Mouse (Mus musculus) erythroid progenitor cell, adult 5-6 weeks (primary cell): ENCODE results near the gene Cacnb2. TPM values are rescaled to one million over a fixed set of nuclear protein-coding genes. Genes with fewer than 3 reads are reported as not detected.

ENCODE experiments used
- ATAC-seq: replicated peaks from 2 replicates; pipeline ENCODE4 v1.8.0; 2016; ENCODE audit warnings: moderate number of reproducible peaks, mild to moderate bottlenecking, moderate TSS enrichment, inconsistent platforms; ENCODE audit not compliant: poor library complexity, low FRiP score, severe bottlenecking
- total RNA-seq, 2 experiments: library from RNA; stranded (forward) in 1 of 2; stranded (reverse) in 1 of 2; fragments of 150-400 nt in 1 of 2; fragments of 186-747, 209-891 nt in 1 of 2; gene quantifications; 2 replicates each; pipeline versions ENCODE4 v1.2.3 to v1.2.4; 2015 to 2017; ENCODE audit warnings: low replicate concordance in 2 of 2

The Cacnb2 gene
- total RNA-seq, 2 experiments from 2014 or later = 0.08 TPM; not detected in 1

DNA sequence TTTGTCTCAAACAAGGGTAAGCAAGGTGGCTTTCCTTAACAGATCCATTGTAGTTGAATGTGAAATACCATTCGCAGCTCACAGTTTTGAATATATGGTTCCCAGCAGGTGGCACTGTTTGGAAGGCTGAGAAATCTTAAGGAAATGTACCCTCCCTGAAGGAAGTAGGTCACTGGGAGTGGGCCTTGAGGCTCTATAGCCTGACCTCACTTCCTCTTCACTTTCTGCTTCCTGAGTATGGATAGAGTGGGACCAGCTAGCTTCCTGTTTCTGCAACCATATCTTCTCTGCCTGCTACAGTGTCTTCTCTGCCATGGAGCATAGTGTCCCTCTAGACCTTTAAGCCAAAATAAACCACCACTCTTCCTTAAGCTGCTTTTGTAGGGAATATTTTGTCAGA lies 248.5 kb downstream of the Cacnb2 start:
- no peak for ATAC-seq

DNA sequence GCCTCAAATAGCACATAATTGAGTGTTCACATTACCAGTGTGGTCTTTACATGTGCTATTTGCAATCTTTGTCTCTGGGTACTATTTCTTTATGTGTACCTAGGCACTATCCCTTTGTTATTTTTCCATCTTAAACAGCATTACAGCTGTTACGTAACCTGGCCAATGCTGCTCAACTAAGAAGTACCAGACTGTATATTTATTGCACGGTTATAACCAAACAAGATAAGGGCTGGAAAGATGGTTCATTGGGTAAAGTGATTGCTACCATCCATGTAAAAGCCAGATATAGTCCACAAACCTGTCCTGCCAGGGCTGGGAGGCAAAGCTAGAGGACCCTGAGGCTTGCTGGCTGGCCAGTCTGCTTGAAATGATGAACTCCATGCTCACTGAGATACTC lies 251.2 kb downstream of the Cacnb2 start:
- ATAC-seq = no peak

DNA sequence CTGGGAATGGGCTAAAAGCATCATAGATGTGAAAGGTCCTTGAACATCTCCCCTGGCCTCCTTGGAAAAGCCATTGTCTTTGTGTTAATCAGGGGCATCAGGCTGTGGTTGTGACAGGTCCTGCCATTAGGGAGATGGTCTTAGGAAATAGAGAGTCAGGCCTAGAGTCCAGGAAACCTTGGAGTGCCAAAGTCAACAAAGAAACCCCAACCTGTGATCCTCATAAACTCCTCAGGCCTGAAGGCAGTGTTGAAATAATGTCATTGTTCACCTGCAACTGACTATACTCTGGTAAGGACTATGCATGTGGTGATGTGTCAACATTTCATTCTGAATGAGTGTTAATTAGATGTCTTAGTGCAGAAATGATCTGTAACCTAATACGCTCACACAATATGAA lies 255.4 kb downstream of the Cacnb2 start:
- ATAC-seq = no peak

DNA sequence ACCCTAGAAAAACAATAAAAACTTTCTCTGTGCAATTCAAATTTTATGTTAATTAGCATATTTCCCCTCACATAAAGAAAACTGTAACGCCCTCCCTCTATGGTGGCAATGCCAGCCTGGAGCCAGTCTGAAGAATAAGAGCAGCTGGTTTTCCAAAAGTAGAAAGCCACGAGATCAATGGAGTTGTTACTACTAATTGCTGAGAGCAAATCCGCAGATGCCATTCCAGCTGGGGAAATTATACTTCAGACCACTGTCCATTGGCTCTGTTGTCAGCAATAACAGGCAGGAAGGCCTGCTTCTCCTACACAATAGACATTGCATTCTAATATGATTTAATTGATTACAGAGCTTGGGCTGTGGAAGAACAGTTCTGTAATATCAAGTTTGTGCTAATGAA lies 257.5 kb downstream of the Cacnb2 start:
- ATAC-seq = no peak

DNA sequence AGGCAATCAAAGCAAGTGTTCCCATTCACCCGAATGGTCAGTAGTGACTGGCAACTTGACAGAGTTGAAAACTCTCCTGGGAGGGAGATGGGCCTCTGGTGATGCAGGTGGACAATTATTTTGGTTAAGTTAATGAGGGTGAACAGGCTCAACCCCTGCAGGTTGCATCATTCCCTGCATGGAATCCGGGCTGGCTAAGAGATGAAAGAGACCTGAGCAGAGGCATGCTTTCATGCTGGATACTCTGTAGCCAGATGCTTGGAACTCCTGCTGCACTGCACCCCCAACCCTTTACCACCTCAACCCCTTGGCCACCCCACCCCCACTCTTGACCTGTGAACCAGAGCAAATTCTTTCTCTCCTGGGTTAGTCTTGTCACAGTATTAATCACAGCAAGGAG lies 258.7 kb downstream of the Cacnb2 start:
- no peak for ATAC-seq

DNA sequence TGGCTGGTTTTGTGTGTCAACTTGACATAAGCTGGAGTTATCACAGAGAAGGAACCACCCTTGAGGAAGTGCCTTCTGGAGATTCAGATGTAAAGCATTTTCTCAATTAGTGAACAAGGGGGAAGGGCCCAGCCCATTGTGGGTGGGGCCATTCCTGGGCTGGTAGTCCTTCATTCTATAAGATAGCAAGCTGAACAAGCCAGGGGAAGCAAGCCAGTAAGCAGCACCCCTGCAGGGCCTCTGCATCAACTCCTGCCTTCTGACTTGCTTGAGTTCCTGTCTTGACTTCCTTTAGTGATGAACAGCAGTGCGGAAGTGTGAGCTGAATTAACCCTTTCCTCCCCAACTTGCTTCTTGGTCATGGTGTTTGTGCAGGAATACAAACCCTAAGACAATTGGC lies 260.1 kb downstream of the Cacnb2 start:
- ATAC-seq = no peak

DNA sequence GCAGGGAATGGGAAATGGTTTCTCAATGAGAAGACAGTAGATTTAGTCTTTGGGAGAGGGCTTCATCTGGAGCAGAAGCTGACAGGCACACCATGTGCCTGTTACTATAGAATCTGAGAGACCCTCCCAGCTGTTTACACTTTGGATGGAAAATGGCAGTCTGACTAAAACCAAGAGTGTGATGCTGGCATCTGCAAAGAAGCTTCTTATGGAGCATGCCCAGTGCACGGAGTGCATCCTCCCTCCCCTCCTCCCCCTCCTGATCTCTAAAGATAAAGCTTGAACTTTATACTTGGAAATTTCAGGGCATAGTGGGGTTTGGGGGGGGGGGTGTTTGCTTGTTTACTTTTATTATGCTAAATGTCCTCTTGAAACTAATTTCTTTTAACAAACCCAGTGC lies 270.2 kb downstream of the Cacnb2 start:
- ATAC-seq = no peak

DNA sequence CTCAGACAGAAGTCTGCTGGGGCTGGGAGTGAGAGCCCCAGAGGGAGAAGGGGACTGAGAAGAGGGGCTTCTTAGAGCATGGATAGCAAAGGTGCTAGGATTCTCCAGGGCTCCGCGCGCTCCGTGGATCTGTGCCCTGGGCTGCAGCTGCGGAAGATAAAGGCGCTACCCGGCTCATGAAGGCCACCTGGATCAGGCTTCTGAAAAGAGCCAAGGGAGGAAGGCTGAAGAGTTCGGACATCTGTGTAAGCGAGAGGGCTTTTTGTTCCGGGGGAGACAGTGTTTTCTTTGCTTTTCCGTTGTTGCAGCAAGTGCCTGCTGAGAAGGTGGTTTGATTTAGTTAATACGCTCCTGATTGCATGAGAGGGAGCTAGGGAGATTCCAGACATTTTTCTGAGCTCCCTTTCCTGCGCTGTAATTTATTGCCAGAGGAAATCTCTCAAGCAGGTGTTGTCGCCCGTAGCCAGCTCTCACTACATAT lies 270.9 kb downstream of the Cacnb2 start:
- no peak for ATAC-seq

DNA sequence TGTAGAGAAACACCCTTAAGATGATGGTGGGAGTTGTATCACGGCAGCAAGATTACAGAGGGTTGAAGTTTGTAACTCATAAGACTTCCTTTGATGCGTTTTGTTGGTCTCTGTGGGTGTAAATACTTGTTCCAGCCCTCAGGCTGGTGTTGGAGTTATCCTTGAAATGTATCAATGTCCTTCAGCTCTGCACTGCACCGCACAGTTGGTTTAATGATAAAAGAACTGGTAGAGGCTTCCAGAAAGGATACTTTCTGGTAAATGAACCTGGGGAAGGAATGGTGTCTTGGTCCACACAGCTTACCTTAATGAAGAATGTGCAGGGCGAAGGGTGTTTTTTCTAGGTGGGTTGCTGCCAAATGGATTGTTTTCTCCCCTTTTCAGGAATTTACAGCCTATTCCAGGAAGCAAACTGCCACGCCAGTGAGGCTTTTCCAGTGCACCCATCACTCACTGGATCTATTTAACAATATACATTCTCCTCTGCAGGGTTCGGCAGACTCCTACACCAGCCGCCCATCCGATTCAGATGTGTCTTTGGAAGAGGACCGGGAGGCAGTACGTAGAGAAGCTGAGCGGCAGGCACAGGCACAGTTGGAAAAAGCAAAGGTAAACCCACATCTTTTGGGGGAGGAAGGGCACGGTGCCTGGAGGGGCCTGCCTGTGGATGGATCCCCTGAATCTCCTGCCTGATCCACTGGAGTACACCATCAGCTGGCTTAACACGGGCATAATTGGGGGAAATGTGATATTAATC lies 271.6 kb downstream of the Cacnb2 start:
- ATAC-seq = no peak

DNA sequence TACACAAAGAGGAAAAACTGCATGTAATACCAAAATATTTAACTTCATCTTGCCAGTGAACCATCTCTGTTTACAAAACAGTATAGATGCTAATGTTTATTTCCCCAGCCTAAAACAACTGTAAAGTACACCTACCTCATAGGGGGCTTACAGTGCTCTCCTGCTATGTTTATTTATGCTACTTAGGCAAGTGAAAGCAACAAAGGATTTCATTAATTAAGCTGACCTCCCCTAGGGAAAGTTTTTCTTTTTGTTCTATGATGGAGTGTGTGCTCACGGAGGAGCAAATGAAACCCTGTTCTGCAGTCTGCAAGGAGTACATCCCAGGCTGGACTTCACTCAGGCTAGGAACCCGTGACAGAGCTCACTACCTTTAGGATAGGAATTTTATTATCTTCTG lies 272.2 kb downstream of the Cacnb2 start:
- ATAC-seq = no peak

DNA sequence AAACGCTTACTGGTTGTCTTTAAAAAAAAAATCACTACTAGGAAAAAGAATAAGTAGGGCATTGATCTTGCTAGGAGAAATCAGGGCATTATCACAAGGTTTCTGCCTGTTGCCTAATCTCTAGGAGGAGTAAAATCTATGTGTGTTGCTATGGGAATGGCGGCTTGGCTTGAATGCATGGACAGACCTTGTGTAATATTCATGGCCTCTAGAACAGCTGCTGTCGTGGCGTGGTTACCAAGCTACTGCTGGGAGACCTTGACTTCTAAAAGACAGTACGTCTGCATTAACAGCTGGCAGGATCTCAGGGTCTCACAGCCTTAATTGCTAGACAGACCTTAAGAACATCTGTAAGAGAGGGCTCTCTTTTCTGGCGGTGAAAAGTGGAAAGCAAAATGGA lies 272.7 kb downstream of the Cacnb2 start:
- no peak for ATAC-seq

DNA sequence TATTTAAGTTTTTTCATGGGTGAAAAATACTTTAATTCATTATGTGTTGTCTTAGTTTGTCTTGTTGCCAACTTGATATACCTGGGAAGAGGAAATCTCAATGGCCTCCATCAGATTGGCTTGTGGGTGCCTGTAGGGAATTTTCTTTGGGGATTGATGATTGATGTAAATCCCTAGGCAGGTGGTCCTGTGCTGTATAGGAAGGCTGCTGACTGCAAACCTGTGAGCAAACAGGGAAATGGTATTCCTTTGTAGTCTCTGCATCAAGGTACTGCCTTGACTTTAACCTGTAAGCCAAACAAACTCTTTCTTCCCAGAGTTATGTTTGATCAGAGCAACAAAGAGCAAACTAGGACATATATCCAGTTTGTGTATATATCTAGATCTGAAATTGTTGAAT lies 276.1 kb downstream of the Cacnb2 start:
- no peak for ATAC-seq

DNA sequence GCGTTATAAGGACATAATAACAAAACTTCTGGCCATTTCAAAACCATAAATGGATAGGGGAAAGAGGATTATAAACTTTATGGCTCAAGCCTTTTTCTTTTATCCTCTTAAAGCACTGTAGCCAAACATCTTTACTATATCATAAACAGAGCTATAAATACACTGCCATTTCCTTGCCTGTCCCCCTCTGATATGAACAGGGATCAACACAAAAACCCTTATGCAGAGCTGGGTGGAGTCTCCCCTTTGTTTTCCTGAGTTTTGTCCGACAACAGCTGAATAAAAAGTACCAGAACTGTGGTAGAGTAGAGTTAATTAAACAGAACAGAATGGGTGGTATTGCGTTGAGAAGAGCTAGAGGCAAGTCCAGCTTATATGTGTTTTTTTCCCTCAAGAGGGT lies 280.6 kb downstream of the Cacnb2 start:
- no peak for ATAC-seq

DNA sequence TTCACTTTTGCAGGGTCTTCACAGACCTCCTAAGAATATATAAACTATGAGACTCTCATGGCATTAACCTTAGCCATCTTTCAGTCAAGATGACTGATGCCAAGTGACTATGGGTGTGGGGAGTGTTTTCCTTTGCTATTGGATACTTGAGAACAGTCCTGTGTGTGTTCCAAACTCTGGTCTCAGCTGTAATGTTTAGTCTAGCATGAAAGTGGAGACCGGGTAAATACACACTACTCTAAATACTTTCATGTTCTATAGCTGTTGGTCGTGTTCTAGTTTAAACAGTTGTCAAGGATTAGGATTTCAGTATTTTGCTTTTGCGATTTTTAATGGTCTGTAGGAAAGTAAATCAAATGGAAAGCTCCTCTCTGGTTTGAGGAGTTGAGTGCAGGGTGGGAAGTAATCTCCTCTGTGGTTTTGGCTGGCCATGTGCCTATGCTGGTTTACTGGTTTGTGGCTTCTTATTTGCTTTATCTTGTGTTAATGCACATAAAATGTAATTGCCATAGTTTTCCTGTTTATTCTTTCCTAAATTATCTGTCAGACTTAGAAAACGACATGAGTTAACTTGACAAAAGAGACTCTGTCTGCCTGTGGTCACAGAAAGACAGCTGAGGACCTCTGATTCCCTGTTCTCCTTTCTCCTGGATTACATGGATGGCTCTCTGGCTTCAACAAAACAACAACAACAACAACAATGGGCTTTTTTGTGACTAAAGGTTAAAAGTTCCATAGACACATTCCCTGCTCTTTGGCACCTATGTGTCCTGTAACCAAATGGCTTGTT lies 285.7 kb downstream of the Cacnb2 start:
- no peak for ATAC-seq

DNA sequence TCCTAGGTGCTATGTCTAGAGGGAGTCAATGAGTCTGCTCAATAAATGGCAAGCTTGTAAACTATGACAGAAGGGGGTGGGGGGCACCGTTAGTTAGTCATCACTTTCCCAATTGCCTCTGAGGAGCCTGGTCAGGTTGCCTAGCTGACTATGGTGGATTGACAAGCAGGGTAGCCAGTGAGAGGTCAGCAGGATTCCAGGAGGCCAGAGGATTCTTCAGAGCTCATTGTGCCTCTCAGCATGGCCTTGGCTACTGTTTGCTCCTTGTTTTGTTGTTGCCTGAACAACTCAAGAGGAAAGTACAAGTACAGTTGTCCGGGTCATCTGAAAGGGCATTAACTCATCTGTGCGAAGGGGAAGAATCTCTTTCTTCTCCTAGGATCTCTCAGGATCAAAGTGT lies 300.9 kb downstream of the Cacnb2 start:
- no peak for ATAC-seq

DNA sequence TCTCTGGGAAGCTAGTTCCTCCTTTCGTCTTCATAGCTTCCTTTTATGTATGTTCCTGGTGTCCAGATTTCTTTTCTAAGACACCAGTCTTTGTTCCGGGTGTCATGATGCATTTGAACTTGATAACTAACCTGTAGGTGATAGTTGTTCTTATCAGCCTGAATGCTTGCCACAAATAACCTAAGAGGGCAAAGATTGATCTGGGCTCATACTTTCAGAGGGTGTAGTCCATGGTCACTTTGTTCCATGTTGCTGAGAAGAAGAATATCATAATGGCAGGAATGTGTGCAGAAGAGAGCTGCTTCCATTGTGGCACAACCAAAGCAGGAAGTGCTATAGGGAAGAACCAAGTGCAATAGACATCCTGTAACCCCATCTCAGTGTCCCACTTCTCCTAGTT lies 302.0 kb downstream of the Cacnb2 start:
- no peak for ATAC-seq

DNA sequence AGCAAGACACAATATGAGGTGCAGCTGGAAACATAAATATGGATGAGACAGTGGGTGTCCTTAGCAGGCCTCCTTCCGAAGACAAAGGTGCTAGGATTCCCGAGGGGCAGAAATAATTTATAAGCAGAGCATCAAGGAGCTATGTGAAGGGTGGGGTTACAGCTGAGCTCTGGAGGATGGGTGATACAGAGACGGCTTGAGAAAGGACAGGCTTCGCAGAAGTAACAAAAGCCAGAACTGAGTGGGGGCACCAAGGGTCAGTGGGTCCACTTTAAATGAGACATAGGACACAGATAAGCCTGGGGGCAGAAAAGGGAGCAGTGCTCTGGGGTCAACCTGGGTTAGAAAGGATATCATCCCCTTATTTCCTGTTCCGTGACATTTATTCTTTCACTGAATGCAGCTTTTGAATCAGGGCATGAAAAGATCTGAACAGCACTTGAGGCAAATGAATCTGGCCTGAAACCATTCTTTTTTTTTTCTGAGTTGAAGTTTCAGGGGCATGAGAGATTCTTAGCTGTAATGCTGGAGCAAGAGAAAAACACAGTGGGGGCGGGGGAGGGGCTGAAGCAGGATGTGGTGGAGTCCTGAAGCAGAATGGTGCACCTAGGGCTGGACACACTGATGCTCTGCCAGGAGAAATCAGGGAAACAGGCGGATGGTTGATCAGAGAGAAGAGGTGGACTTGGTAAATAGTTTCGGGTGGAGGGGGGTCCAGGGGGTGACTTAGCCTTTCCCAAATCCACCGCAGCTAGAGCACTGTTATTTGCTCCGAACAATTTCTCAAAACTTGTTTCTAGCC lies 304.4 kb downstream of the Cacnb2 start:
- no peak for ATAC-seq

DNA sequence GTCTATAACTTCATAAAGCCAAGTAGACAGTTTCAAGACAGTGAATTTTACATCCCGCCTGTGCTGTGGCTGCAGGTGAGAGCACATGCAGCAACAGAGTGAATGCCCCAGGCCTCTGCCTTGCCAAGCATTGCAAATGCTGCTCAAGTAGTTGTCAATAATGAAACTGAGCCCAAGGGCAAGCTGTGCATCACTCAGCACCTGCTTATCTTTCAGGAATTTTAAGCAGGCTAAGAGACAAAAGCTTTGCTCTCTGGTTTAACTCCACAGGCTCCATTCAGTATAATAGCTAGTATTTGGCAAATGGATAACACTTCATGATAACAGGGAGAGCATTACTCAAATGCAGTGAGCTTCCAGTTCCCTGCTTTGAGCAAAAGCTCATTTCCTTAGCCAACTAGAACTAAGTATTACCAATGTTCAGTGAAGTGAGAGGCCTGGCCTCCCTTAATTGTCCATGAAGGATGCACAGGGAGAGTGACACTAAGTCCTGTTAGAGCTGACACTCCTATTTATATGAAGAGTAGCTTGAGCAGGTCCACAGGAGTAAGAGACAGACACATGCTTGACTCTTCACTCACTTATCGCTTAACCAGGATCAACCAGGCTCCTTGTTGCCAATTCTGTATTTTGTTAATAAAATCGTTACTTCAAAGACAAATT lies 314.8 kb downstream of the Cacnb2 start:
- no peak for ATAC-seq

DNA sequence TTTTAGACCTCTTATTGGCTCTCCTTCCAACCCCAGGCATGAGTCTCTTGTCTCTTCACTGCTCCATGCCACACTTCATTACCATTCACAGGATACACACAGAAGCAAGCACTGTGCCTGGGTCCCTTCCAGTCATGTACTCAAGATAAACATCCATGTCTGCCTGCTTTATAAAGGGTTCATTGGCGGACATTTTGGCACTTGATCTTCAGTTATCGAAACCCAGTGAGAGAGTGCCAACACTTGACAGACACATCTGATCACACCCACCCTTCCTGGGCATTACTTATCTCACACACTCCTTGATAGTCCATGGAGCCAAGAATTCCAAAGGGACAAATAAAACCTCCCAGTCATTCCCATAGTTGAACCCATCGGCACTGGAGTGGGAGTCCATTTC lies 327.0 kb downstream of the Cacnb2 start:
- no peak for ATAC-seq

DNA sequence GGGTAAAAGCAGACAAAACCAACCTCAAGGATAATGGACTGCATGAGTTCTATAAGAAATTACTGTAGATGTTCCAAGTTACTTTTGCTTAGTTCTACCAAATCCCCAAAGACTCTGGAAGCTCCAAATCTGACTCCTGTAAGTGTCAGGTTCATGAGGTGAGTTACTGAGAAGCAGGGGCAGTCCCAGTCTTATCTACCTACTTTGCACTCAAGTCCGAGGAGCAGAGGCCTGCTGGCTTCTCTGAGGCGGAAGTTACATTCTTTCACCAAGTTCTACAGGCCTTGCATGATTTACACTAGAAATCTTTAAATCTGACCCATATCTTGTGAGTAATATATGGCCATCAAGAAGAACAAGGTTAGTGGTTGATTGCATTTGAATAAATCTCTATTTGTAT lies 329.1 kb downstream of the Cacnb2 start:
- ATAC-seq = no peak
